Mouse (Mus musculus) embryo, embryonic 10.5 days (tissue): Measurements from ENCODE around the gene B4galt2.

ENCODE experiments used
- DNase-seq: peaks from one replicate; pipeline ENCODE4 v3.0.0-alpha.2; 2015; ENCODE audit warnings: low spot score

Gene B4galt2

GRCm38 (mm10) chr4:117908834-117909453 lies 25.7 kb upstream of the B4galt2 start:
- DNase-seq, result peak; percentile 27

GRCm38 (mm10) chr4:117906196-117906595 lies 22.9 kb upstream of the B4galt2 start:
- no peak for DNase-seq

GRCm38 (mm10) chr4:117904761-117905160 lies 21.5 kb upstream of the B4galt2 start:
- DNase-seq, result no peak

- DNase-seq, result no peak
Measured at GRCm38 (mm10) chr4:117904094-117904493, 20.8 kb upstream of the B4galt2 start.

GRCm38 (mm10) chr4:117898111-117898510 lies 14.8 kb upstream of the B4galt2 start:
- no peak for DNase-seq

- DNase-seq, result no peak
Measured at GRCm38 (mm10) chr4:117896031-117896430, 12.7 kb upstream of the B4galt2 start.

GRCm38 (mm10) chr4:117895339-117895738 lies 12.1 kb upstream of the B4galt2 start:
- no peak for DNase-seq

GRCm38 (mm10) chr4:117894601-117895000 lies 11.3 kb upstream of the B4galt2 start:
- no peak for DNase-seq

GRCm38 (mm10) chr4:117893376-117893775 lies 10.1 kb upstream of the B4galt2 start:
- DNase-seq, result peak; percentile 70

GRCm38 (mm10) chr4:117891738-117892161 lies 8.5 kb upstream of the B4galt2 start, which contains the start of gene Dph2:
TSS of gene Dph2 (minus strand) at chr4:117892032.
- DNase-seq, result peak; percentile 96

- no peak for DNase-seq
Measured at GRCm38 (mm10) chr4:117890750-117891149, 7.5 kb upstream of the B4galt2 start.

GRCm38 (mm10) chr4:117890031-117890430 lies 6.7 kb upstream of the B4galt2 start:
- DNase-seq, result no peak

- DNase-seq, result no peak
Measured at GRCm38 (mm10) chr4:117889471-117889870, 6.2 kb upstream of the B4galt2 start.

- DNase-seq, result no peak
Measured at GRCm38 (mm10) chr4:117887920-117888319, 4.6 kb upstream of the B4galt2 start.

- peak; percentile 92 for DNase-seq
Measured at GRCm38 (mm10) chr4:117887133-117887532, 3.8 kb upstream of the B4galt2 start, which contains the start of gene Atp6v0b. TSS of gene Atp6v0b (minus strand) at chr4:117887333.

- peak; percentile 9 for DNase-seq
Measured at GRCm38 (mm10) chr4:117886644-117887043, 3.4 kb upstream of the B4galt2 start.

GRCm38 (mm10) chr4:117885994-117886393 lies 2.7 kb upstream of the B4galt2 start:
- DNase-seq, result no peak

GRCm38 (mm10) chr4:117885093-117885492 lies 1.8 kb upstream of the B4galt2 start:
- no peak for DNase-seq

- no peak for DNase-seq
Measured at GRCm38 (mm10) chr4:117884146-117884545, 859 bp upstream of the B4galt2 start.

GRCm38 (mm10) chr4:117878703-117879102 lies 4.6 kb downstream of the B4galt2 start:
- no peak for DNase-seq

- DNase-seq, result no peak
Measured at GRCm38 (mm10) chr4:117878301-117878700, 5.0 kb downstream of the B4galt2 start.

GRCm38 (mm10) chr4:117873615-117874014 lies 9.7 kb downstream of the B4galt2 start:
- no peak for DNase-seq

GRCm38 (mm10) chr4:117872471-117872886 lies 10.8 kb downstream of the B4galt2 start, which contains the start of gene Ccdc24:
TSS of gene Ccdc24 (minus strand) at chr4:117872557.
- DNase-seq, result peak; percentile 72

GRCm38 (mm10) chr4:117871787-117872186 lies 11.5 kb downstream of the B4galt2 start:
- no peak for DNase-seq
